Mouse (Mus musculus) bone marrow macrophage, adult 2 months (primary cell): ENCODE results near the gene Zfp787.

Experiments
- CTCF ChIP-seq: IDR thresholded peaks from 2 replicates; pipeline ENCODE4 v1.5.1; 2012; ENCODE audit warnings: low read depth, mild to moderate bottlenecking, low read length, moderate library complexity
- POLR2A ChIP-seq: IDR thresholded peaks from 2 replicates; pipeline ENCODE4 v1.6.1; 2012; ENCODE audit warnings: mild to moderate bottlenecking, low read depth, low read length, borderline replicate concordance

- TF ChIP-seq CTCF (no peak), POLR2A (no peak)
These were observed 18.1 kb upstream of the Zfp787 start for GRCm38 (mm10) chr7:6173872-6174271.
